Mouse (Mus musculus) Muller cell, postnatal 12 days (primary cell): ENCODE results near the gene Hist2h2be.
"Not testable (repeated sequence)": the region's sequence is repeated elsewhere in the genome, so short reads cannot be mapped to it uniquely, and the experiment has no call there.

Experiments
- DNase-seq: peaks from one replicate; pipeline ENCODE4 v3.0.0-alpha.2; 2015; ENCODE audit errors: inconsistent ontology term

Gene Hist2h2be

DNA sequence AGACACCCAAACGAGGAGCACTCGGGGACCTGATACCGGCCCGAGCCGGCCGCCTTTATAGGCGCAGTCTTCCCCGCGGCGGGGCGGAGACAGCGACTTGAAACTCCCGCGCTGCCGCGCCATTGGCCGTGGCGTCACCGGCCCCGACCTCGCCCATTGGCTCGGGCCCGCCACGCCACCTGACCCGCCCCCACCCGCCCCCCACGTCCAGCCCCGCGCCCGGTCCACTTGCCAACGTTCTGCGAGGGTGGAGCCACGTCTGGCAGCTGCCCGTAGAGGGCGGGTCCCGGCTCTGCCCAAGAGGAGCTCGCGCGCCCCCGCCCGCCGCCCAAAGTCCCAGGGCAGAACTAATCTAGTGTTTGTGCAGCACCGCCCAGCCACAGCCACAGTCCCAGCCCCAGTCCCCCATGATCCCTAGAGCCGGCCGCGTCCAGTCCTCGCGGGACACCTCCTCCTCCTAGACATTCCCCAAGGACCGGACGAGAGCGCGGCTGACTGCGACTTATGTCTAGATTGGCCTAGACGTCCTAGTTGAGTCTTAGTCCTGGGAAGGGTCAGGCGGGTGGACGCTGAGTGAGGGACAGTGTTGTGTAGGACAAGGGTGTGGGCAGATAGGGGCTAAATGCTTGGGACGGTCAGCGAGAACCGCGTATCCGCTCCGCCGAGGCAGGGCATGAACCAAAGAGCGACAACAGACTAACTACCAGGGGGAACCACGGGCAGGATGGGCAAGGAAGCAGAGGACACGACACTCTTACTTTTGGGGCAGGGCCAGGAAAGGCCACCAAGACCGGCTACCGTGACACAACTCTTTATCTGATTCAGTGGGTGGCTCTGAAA, 18.3 kb downstream of the Hist2h2be start, which contains the start of gene Hist2h3c2:
Hist2h3c2 (minus strand) TSS at position 174 of the 840 bp plus-strand sequence.
- DNase-seq, result not testable (repeated sequence)

DNA sequence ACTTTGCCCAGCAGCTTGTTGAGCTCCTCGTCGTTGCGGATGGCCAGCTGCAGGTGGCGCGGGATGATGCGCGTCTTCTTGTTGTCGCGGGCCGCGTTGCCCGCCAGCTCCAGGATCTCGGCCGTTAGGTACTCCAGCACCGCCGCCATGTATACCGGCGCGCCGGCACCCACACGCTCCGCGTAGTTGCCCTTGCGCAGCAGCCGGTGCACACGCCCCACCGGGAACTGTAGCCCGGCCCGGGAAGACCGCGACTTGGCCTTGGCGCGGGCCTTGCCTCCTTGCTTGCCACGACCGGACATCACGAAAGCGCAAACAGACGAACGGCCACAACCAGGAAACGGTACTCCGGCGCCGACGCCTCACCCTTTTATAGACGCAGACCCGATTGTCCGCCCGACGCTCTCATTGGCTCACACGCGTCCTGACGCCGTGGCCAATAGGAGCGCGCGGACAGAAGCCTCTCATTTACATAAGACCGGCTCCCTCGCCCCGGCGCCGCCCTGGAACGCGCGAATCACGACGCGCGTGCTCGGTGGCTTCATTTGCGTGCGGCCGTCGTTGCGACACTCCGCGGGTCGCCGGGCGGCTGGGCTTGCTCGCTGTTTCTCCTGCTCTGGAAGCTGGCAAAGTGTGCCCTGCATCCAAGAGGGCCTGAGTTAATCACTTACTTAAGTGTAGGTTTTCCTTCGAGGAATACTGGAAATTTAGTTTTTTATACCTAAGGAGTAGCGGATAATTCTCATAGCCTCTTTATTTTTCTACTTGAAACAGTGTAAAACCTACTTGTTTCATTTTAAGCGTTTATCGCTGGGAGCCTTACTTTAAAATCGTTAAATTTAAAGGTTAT, 19.3 kb downstream of the Hist2h2be start, which contains the start of gene Hist2h2aa2:
Hist2h2aa2 (minus strand) TSS at position 328 of the 850 bp plus-strand sequence.
- DNase-seq, result peak; percentile 74

- DNase-seq, result no peak
Measured at GRCm38 (mm10) chr3:96240799-96241197, 19.9 kb downstream of the Hist2h2be start.

DNA sequence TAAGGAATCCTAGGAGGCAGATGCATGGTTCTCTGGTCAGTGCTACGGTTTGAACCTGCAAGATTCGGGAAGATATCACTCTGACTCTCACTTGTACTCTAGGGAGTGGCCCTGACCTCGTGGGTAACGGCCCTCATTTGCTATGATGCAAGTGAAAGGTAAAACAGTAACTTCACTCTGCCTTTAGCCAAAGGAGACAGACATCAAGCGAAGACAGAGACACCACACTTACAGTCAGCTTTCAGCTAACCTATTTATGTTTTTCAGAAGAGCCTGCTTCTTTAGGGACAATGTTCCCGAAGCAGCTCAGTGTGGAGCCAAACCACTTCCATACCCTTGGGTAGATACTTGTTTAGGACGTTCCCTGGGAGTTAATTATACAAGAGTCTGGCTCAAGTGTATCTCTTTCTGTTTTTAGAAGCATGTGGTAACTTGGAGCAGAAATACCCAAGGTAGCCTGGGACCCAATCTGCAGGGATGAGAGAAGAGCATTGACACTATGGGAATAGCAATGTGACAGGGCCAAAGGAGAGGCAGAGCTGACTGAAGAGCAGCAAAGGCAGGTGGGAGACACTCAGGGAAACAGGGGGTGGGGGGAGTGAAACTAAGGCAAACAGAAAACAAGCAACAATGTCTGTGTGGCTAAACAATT, 23.1 kb downstream of the Hist2h2be start:
- no peak for DNase-seq

- DNase-seq, result peak; percentile 83
Measured at GRCm38 (mm10) chr3:96245003-96245886, 24.3 kb downstream of the Hist2h2be start, which contains the start of gene Hist2h2aa1. Hist2h2aa1 (plus strand) TSS chr3:96245497.

- not testable (repeated sequence) for DNase-seq
Measured at GRCm38 (mm10) chr3:96246018-96246417, 25.1 kb downstream of the Hist2h2be start.

DNA sequence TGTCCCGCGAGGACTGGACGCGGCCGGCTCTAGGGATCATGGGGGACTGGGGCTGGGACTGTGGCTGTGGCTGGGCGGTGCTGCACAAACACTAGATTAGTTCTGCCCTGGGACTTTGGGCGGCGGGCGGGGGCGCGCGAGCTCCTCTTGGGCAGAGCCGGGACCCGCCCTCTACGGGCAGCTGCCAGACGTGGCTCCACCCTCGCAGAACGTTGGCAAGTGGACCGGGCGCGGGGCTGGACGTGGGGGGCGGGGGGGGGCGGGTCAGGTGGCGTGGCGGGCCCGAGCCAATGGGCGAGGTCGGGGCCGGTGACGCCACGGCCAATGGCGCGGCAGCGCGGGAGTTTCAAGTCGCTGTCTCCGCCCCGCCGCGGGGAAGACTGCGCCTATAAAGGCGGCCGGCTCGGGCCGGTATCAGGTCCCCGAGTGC, 25.5 kb downstream of the Hist2h2be start, which contains the start of gene Hist2h3c1:
Hist2h3c1 (plus strand) TSS at position 259 of the 430 bp plus-strand sequence.
- DNase-seq, result not testable (repeated sequence)

GRCm38 (mm10) chr3:96247356-96248140, 26.6 kb downstream of the Hist2h2be start:
- no peak for DNase-seq

DNA sequence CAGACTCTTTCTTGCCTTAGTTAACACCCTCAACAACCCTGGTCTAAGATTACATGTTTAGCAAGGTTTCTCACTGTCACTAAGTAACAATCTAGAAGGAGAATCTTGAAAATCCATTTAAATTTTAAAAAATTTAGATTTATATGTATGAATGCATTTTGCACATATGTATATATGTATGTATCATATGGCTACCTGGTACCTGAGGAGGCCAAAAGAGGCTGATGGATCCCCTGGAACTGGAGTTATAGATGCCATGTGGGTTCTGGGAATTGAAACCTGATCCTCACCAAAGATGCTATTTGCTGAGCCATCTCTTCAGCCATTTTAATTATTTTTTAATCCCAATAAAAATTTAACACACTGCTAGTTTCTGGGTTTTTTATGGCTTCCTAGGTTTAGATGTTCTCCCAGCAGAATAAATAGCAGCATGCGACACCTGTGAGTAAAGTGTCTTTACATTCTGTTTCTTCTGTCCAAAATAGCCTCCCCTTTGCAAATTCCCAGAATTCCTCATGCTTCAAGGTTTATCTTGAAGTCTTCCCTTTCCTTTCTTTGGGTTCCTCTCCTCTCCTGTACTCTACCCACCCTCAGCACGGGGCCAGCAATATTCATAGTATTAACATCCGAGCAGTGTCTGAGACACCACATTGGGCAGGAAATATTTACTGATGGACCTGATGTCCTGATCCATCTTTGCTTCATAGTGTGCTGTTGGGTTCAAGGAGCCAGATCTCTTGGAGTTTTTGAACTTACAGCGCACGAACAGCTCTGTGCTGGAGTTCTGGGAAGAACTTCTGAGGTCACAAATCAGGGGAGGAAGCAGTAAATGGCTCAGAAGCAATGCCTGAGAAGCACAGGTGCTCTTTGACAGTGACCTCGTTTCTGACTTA, 27.5 kb downstream of the Hist2h2be start:
- DNase-seq, result no peak

DNA sequence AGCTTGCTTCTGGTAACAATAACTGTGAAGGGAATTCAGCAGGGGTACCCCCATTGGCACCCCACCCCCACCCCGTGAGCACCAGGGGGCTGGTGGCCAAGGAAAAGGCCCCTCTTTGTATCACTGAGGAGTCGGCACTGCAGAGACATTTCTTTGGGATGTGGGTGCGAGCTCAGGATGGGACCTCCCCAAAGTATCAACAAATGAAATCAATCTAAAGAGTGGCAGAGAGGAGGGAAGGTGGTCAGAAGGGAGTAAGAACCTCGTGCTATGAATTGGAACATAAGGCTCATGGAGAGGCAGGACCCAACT, 28.1 kb downstream of the Hist2h2be start:
- no peak for DNase-seq

GRCm38 (mm10) chr3:96250890-96251289, 30.0 kb downstream of the Hist2h2be start:
- no peak for DNase-seq

GRCm38 (mm10) chr3:96251787-96252186, 30.9 kb downstream of the Hist2h2be start:
- DNase-seq, result no peak

GRCm38 (mm10) chr3:96254683-96255355, 33.9 kb downstream of the Hist2h2be start:
- no peak for DNase-seq

DNA sequence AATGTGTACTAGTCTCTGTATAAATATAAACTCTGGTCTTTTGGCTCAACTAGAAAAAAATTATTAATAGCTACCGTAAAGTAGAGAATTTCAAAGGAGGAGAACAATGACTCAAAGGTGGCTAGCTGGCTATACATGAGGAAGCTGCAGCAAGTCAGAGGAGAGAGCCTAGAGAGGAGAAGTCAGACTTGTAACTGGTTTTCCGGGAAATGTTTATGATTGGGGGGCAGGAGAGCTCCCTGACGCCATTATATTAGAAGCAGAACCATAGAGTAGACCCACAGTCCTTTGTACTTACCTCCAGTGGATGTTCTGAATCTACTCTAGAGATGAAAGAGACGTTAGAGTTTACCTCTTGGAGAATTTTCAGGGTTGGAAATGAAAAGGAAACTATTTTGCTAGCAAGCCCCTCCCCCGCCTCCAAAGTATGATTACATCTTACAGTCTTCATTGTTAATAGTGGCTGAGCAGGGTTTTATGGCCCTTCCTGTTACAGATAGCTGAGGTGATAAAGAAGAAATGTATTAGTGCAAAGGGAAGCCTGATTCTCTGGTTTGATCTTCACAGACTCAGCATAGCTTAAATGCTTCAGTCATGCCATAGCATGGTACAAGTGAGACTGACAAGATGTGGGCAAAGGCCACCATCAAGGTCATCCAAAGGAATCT, 35.1 kb downstream of the Hist2h2be start:
- DNase-seq, result no peak

GRCm38 (mm10) chr3:96257190-96257589, 36.3 kb downstream of the Hist2h2be start:
- no peak for DNase-seq

GRCm38 (mm10) chr3:96260220-96260619, 39.3 kb downstream of the Hist2h2be start:
- no peak for DNase-seq

GRCm38 (mm10) chr3:96261623-96262022, 40.7 kb downstream of the Hist2h2be start:
- DNase-seq, result no peak
